Mouse (Mus musculus) gastrocnemius, postnatal 4 days (tissue): ENCODE data around the gene St3gal3. TPM values are rescaled to one million over a fixed set of nuclear protein-coding genes. Genes with fewer than 3 reads are reported as not detected.

ENCODE experiments used
- DNase-seq, 2 experiments: peaks; one replicate each; pipeline ENCODE4 v3.0.0; 2021 to 2022; ENCODE audit warnings: low spot score in 2 of 2, mixed read lengths in 2 of 2
- total RNA-seq, 2 experiments: library from RNA; stranded (reverse); gene quantifications; 2 replicates each; pipeline ENCODE4 v1.2.3; 2021

St3gal3 gene
- total RNA-seq, 2 experiments from 2014 or later = 34.9 to 37.5 TPM

DNA sequence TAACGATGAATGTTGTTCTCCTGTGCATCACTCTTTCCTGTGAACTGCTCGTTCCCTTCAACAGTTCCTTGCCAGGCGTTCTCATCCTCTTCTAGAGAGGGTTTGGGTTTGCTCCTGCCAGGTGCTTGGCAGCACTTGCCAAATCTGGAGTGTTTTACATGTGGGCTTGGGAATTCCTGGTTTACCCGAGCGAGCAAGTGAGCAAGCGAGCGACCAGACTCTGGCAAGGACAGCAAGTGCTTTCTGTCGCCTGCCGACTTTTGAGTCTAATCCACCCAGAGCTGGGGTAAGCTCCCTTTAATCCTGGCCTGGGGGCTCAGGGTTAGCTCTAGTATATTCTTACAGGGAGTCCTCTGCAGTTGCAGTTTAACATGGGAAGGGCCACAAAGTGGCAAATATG is 105.7 kb downstream of the St3gal3 start:
- DNase-seq = no peak

DNA sequence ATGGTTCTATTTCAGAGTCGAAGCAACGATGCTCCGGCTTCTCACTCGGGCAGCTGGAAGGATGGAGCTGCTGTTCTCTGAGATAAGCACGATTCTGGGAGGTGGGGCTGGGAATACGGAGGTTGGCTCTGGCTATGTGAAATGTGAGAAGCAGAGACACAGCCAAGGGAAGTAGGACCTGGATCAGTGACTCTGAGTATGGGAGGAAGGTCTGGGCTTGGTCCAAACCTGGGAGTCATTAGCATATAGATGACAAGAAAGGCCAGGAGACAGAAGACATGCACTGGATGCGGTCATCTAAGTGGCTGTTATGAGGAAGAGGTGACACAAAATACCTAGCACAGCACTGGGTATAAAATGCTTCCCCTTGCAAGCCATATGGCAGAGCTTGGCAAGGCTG is 108.8 kb downstream of the St3gal3 start:
- DNase-seq = no peak

DNA sequence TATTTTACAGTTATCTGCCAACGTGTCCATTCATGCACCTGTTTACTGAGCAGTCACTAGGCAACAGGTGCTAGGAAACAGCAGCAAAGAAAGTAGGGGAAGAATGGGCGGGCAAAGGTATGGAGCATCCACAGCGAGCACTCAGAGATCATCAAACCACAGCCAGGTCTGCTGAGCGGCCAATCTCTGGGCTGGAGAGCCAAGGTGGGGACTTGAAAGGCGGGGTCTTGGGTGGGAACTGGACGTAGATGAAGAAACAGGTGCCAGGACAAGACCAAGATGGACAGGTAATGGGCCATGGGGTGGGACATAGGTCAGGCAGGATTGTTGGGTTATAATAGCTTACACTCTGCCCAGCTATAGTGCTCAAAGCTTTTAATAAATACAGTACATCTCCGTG is 109.3 kb downstream of the St3gal3 start:
- DNase-seq = no peak

DNA sequence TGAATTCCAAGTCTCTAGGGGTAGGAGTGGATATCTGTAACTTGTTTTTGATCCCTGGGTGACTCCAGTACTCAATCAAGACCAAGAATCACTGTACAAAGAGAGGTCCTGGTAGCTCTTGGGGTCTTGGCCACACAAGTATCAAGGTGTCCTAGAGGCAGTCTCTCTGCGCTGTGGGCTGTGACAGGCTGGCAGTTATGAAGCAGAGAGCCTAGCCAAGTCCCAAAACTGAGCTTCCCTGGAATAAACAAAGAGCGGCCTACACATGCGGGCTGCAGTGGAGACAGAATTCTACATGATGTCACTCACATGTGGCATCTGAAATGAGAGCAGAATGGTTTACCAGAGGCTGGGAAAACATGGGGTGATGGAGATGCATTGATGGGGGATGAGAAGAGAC is 111.9 kb downstream of the St3gal3 start:
- no peak for DNase-seq

DNA sequence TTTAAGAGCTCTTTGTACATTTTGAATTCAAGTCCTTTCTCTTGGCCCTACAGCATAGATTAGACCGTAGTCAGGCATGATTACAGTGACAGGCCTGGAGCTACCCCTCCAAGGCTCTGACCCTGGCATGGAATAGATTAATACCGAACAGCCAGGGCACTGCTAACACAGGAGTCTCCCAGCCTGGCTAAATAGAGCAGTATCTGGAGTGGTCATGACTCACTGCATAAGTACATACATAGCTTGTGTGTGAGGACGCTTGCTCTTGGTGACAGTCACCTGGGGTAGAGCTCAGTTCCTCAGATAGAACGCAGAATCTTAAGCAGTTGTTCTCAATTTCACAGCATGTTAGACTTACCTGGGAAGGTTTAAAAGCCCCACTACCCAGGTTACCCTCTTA is 112.3 kb downstream of the St3gal3 start:
- DNase-seq = no peak

DNA sequence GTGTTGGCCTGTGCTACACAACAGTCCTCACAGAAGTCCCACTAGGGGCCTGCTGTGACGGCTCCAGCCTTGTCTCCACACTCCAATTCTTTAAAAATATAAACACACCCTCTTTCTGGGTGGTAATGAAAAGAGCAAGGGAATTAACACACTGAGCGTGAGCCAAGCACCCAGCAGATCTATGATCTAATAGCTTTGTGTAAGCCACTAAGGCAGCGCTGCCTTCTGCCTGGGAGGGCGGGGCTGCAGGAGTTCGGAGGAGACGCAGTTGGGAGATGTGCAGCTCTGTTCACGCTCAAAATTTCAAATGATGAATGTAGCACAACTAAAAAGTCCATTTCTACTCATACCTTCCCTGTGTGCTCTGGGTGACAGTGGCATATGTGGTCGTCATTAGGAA is 115.1 kb downstream of the St3gal3 start:
- no peak for DNase-seq

DNA sequence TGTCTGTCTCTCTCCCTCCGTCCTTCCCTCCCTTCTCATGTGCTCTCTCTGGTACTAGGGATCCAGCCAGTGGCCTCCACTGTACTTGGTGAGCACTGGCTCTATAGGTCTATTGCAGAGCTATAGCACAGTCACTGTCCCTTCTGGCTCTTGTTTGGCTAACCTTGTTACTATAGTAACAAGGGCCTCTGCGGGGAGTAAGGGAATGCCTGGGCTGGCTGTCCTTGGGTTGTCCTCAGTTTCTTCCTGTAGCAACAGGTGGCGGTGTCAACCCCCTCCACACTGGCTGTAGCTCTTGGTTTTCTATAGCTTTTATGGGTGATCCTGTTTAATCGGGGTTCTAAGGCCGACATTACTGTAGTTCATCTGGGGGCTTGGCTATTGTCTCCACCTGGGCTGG is 115.5 kb downstream of the St3gal3 start:
- no peak for DNase-seq

DNA sequence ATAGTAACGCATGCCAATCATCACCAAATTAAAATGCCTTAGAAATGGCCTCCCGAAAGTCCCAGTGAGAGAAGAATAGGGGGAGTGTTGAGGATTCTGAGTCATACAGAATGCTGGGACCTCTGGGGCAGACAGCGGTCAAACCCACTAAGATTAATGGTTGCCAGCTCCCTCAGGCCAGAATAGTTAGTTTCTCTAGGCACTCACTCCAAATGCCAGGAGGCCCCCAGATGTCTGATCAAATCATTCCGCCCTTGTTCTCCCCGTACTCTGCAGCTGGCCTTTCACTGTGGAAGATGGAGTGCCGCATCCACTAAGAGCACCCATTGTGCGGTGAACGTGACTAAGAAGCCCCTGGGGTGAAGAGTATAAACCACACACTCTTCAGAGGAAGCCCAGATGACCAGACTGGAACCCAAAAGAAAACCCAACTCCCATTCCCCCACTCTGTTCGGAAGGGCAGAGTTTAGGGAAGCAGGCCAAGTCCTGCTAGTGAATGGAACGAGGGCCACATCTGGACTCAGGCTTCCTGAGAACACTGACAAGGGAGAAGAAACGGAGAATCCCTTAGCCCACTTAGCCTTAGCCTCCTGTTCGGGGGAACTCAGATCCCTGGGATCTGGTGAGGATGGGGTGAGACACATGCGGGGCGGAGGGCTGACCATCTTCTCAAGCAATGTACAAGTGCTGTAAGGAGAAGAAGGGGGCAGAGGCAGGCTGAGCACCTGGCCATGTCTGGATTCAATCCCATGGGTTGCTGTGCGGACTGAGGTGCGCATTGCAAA is 117.5 kb downstream of the St3gal3 start:
- peak in 1 of 2 experiments; percentile 11 for DNase-seq

DNA sequence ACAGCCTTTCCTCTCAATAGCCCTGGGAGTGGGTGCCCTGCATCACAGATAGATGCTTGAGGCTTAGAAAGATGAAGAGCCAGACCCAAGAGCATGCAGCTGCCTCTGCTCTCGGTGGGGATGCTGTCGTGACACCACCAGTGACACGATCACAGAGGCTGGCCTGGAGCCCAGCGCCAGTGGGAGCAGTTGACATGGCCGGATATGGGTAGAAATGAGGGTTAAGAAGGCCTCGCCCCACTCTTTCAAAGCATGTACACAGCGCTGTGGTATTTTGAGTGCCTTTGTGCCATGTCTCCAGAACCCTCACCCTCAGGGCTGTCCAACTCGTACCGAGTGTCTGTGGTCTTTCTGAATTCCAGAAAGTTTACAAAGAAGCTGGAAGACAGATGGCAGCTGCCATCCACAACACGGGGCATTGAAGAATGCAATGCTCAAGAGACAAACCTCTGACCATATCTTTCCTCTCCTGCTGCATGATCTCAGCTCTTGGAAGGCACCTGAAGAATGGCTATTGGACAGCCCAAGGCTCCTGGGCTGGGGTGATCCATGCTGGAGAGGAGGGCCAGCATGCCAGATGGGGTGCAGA is 118.3 kb downstream of the St3gal3 start:
- DNase-seq = peak in 1 of 2 experiments; percentile 11

DNA sequence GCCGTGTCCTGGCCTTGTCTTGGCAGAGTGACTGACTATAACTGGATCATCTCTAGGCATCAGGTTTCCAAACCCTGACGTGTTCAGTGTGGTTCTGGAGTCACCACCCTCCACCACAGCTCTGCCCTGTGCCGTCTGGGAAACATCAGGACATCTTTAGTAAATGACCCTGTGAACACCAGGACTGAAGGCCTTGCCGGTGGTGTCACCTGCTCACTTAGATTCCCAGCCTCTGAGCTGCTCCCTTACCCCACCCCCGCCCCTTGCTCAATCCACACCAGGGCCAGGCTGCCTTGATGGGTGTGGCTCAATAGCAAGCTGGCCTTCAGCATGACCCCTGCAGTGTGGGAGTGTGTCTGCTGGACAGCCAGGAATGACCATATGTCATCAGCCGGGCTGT is 119.1 kb downstream of the St3gal3 start:
- DNase-seq = peak in 1 of 2 experiments; percentile 12

DNA sequence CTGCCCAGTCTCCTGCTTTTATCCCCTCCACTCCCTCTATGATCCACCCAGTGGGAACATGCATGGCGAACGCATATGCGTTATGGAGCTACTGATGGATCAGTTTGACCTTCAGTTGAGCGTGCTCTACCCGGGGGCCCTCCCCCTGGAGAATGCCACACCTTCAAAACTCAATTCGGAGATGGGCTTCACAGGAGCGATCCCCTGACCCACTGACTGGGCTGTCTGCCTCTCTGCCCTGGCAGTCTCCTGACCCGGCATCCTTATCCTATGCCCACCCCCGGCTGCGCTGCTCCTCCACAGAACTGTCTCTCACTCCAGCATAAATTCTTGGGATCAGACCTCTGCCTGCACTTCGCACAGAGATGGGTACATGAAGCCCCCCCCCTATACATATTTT is 119.6 kb downstream of the St3gal3 start:
- DNase-seq = no peak

DNA sequence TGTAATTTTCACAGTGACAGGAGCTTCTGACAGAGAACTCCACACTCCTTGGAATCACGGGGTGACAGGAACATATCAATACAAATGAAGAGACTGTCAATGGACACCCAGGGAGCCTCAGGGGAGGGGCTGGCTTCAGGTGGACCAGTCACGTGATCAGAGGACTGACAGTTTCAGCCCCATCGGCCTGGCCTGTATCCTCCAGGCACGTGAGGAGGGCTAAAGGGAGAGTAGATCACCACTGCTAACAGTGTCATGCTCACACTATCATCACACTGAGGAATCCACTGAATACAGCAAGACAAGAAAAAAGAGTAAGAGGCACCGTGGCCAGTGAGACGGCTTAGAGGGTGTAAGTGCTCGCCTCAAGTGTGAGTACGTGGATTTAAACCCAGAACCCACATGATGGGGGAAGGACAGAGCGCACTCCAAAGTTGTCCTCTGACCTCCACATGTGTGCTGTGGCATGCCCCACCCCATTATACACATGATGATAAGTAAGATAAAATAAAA is 124.0 kb downstream of the St3gal3 start:
- peak in 1 of 2 experiments; percentile 3 for DNase-seq

DNA sequence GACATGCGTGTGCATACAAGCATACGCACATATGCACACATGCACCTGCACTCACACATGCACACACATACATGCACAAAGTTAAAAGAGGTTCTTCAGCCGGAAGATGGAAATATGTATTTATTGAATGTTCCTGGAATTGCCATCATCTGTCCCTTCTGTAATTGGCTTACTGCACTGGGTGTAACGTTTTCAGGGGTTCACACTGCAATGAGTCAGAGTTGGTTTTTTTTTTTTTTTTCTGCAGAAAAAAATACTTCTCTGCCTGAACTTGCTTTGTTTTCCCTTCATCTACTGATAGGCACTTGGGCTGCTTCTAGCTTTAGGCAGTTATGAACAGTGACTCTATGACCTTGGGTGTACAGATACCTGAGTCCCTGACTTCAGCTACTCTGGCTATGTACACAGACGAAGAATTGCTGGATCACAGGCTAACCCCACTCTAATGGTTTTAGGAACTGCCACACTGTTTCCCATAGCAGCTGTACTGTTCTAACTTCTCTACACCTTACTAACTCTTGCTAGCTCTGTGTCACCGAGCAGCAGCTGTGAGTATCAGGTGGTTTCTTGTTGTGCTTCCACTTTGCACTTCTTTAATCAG is 126.2 kb downstream of the St3gal3 start:
- no peak for DNase-seq

DNA sequence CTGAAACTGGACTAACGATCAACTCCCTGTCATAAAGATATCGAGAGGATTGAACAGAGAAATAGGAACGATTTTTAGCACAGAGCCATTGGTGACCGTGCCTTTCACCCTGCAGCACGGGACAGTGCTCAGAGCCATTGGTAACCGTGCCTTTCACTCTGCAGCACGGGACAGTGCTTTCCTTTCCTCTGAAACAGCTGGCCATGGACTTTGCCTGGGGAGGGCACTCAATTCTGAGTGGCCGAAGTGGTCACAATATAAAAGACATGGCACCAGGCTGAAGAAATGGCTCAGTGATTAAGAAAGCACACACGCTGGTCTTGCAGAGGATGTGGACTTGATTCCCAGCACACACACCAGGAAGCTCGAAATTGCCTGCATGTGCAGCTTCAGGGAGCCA is 133.4 kb downstream of the St3gal3 start:
- DNase-seq = peak in 1 of 2 experiments; percentile 10

DNA sequence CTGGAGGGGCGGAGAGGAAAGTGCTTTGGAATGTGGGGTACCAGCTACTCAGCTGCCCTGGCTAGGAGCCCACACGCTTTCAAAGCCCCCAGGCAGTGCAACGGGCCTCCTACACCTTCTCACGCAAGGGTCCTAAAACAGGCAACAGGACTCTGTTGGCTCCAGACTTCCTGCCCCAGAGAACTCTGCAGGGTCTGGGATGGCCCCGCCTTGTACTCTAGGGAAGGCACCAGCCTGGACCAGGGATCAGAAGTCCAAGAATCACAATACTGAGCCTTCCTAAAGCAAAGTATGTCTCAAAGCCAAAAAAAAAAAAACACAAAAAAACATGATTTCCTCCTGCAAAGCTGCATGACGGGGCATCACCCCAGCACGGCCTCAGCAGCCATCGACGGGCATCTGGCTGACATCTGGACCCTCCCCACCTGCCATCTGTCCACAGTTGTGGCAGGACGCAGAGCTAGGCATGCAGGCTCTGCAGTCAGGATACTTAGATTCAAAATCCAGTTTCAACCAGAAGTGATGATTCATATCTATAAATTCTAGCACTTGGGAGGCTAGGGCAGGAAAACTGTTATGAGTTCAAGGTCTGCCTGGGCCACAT is 134.0 kb downstream of the St3gal3 start:
- no peak for DNase-seq

DNA sequence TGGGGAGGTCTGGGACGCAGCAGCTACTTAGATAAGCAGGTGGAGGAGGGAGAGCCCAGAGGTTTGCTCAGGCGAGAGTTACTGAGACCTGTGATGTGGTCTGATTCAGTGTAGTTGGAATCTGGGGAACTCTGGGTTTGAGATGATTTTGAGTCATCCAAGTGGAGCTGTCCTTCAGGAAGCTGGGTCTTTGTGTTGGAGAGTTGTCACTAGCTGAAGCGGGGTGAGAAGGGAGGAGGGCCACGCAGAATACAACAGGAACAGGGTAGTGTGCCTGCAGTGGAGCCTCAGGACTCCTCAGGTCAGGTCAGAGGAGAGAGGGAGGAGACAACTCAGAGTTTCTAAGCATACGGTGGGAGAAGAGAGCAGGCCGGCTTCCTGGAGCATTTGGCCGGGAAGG is 134.8 kb downstream of the St3gal3 start:
- DNase-seq = no peak

DNA sequence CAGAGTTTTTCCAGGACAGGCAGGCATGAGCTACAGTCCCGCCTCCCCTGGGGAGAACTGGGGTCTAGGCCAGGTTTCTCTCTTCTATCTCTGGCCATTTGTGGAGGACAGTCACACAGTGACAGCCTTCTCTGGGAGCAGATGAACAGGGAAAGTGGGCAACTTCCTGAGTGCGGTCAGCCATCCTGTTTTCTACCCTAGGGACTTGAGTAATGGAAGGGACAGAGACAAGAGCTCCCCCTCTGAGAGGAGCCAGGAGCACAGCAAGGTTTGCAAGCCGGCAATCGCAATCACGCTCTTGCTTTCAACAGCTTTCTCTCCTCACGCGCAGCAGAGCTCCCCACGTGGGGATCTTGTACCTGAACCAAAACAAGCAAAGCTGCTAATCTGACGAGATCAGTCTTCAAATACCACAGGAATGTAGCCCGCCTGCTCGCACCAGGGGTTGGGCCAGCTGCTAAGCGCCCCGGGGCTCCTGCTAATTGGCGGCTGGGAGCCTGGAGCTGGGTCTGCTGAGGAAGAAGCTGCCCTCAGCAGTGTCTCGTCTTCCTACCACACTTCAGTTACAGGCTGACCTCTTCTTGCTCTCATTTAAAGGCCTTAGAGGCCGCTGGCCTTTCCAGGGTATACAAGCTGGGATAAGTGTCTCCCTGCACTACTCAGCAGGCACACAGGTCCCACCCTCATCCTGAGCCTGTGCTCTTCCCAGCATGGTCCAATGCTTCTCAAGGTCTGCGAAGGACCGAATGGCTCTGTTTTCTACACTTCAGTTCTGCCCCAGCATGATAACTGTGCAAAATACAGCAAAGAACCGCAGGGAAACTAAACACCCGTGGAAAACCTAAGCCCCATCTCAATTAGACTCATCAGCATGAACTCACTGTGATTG is 137.1 kb downstream of the St3gal3 start:
- peak; percentile 35 to 44 for DNase-seq

DNA sequence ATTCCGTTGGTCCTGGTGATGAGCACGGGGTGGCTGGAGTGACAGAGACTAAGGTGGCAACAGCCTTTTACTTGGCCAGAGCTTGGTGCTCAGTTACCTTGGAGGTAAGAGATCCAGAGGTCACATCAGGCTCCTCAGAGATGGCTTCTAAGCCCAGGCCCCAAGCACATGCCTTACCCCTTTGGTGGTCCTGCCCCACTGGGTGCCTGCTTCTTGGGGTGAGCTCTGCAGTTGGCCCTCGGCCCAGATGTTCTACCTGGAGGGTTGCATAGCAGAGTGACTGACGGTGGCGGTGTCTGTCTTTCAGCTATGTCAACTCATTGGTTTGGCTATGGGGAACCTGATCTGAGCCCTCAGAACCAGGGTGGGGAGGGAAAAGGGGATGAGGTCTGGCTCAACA is 138.0 kb downstream of the St3gal3 start:
- no peak for DNase-seq

DNA sequence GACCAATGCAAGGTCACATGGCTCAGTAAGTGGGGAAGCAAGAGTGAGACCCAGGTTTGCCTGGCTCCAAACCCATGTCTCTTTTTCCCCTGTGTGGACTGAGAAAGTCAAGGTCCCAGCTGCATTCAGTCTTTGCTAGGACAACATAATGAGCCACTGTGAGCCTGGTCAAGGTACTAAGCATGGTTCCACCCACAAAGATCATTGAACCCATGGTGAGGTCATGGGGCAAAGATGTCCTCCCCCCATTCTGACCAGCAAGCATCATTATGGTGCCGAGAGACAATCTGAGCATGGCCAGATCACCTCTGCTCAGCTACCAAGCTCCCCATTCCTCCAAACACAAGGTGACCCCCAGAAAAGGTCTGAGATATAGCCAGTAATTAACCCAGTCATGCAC is 139.3 kb downstream of the St3gal3 start:
- no peak for DNase-seq

DNA sequence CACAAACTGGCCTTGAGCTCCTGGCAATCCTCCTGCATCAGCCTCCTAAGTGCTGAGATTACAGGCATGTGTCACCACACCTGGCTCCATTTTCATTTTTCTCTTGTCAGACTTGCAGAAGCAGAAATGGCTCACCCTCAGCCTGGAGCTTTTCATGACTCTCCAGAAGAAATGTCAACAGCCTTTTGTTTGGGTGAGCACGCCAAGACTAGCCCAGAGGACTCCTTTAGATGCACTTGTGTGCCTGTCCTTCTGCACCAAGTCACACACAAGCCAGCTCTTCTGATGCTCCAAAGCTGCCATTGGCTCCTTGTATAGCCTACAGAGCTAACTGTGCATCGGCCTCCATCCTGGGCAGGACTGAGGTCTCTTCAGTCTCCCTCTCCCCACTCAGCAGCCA is 141.3 kb downstream of the St3gal3 start:
- no peak for DNase-seq

DNA sequence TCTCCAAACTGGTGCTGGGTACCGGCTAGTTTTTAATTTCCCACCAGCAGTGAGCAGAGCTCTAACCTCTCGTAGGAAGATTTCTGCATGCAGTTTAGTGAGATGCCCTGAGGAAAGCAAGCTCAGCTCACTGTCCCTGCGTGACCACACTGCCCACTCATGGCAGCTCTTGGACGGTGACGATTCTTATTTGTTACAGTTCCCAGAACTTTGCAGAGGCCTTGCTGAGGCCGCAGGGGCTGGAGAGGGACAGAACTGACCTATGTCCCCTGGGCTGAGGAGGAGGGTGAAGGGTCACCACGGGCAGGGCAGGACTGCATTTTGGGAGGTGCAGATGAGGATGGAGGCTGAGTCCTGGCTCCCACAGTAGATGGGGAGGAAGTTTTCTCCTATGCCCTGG is 141.8 kb downstream of the St3gal3 start:
- DNase-seq = no peak
